Mouse (Mus musculus) adrenal gland, postnatal 4 days (tissue): Measurements from ENCODE around the gene Obp2b. TPM values are rescaled to one million over a fixed set of nuclear protein-coding genes. Genes with fewer than 3 reads are reported as not detected.
"Not testable (repeated sequence)": the region's sequence is repeated elsewhere in the genome, so short reads cannot be mapped to it uniquely, and the experiment has no call there.

Source experiments
- DNase-seq, 2 experiments: peaks; one replicate each; pipeline ENCODE4 v3.0.0; 2021 to 2022; ENCODE audit warnings: low spot score in 2 of 2, mixed read lengths in 2 of 2
- long read RNA-seq, 2 experiments: library from polyadenylated mRNA; stranded (forward); transcript quantifications; one replicate each; pipeline ENCODE4 v2.0.0; 2021
- total RNA-seq, 2 experiments: library from RNA; stranded (reverse); gene quantifications; 2 replicates each; pipeline ENCODE4 v1.2.3; 2021

Gene Obp2b
- total RNA-seq = not detected
- long read RNA-seq, experiment 1 = 0 reads
- long read RNA-seq, experiment 2, partial matches to known transcripts = 0 of 1 reads
- long read RNA-seq, experiment 2, other reads (novel, unspliced or antisense) = 1 of 1 reads

GRCm38 (mm10) chr2:25736709-25737108 is at the start of gene Obp2b:
Gene Obp2b (plus strand): TSS chr2:25737009.
- not testable (repeated sequence) for DNase-seq

GRCm38 (mm10) chr2:25694605-25695004 is 42.2 kb upstream of the Obp2b start:
- peak in 1 of 2 experiments; percentile 37 for DNase-seq

- no peak for DNase-seq
Observed at GRCm38 (mm10) chr2:25696951-25697350, 39.9 kb upstream of the Obp2b start.

- no peak for DNase-seq
Observed at GRCm38 (mm10) chr2:25698696-25699095, 38.1 kb upstream of the Obp2b start.

- DNase-seq = not testable (repeated sequence)
Observed at GRCm38 (mm10) chr2:25699743-25700142, 37.1 kb upstream of the Obp2b start, which contains the start of gene Obp2a. Gene Obp2a (plus strand): TSS chr2:25700043.

GRCm38 (mm10) chr2:25701001-25701400 is 35.8 kb upstream of the Obp2b start:
- no peak for DNase-seq

- DNase-seq = peak in 1 of 2 experiments; percentile 2
Observed at GRCm38 (mm10) chr2:25703706-25704105, 33.1 kb upstream of the Obp2b start.

GRCm38 (mm10) chr2:25706643-25707481 is 29.9 kb upstream of the Obp2b start, which contains the start of gene Bmyc:
Gene Bmyc (plus strand): TSS chr2:25706739.
- DNase-seq = peak; percentile 47 to 72

- DNase-seq = peak in 1 of 2 experiments; percentile 5
Observed at GRCm38 (mm10) chr2:25708121-25708520, 28.7 kb upstream of the Obp2b start.

- not testable (repeated sequence) for DNase-seq
Observed at GRCm38 (mm10) chr2:25709056-25709455, 27.8 kb upstream of the Obp2b start.

- DNase-seq = not testable (repeated sequence)
Observed at GRCm38 (mm10) chr2:25709791-25710190, 27.0 kb upstream of the Obp2b start.

- not testable (repeated sequence) for DNase-seq
Observed at GRCm38 (mm10) chr2:25711641-25712040, 25.2 kb upstream of the Obp2b start.

GRCm38 (mm10) chr2:25717222-25717621 is 19.6 kb upstream of the Obp2b start:
- no peak for DNase-seq

- no peak for DNase-seq
Observed at GRCm38 (mm10) chr2:25733199-25733930, 3.4 kb upstream of the Obp2b start.

GRCm38 (mm10) chr2:25741671-25742070 is 4.9 kb downstream of the Obp2b start:
- no peak for DNase-seq

GRCm38 (mm10) chr2:25754201-25754600 is 17.4 kb downstream of the Obp2b start:
- DNase-seq = no peak

GRCm38 (mm10) chr2:25758064-25758625 is 21.3 kb downstream of the Obp2b start:
- DNase-seq = no peak

- DNase-seq = no peak
Observed at GRCm38 (mm10) chr2:25765269-25765668, 28.5 kb downstream of the Obp2b start, which contains the start of gene Lcn3. Gene Lcn3 (plus strand): TSS chr2:25765569.

- DNase-seq = no peak
Observed at GRCm38 (mm10) chr2:25767764-25768163, 31.0 kb downstream of the Obp2b start.

- no peak for DNase-seq
Observed at GRCm38 (mm10) chr2:25773507-25773906, 36.7 kb downstream of the Obp2b start.

- no peak for DNase-seq
Observed at GRCm38 (mm10) chr2:25774640-25775039, 37.8 kb downstream of the Obp2b start.
